In the genomic region with DNA sequence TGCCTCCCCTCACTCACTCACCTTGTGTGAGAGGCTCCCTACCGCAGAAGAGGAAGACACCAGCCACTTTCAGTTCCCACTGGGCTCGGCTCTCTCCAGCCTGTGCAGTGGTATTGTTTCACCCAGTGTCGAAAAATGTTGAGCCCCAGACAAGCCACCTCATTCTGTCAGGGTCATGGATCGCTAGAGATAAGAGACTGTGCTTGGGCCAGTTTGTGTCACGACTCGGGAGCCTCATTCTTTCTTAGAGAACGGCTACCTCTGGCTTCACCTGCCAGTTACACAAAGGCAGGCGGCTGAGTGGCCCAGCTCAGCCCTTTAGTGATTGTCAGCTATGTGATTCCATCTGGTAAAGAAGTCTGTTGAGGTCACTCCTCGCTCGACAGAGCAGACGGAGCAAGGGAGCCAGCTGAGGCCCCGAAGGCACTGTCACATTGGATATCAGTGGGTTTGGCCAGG, we compare ENCODE assay signal across 10 mouse cellular contexts. TPM values are rescaled to one million over a fixed set of nuclear protein-coding genes. Genes with fewer than 3 reads are reported as not detected.
DNase-seq lines count a peak whose midpoint lies in the region; ATAC-seq and TF ChIP-seq lines count a peak whose summit lies in the region.
"Had no signal": no experiment of that assay in that cellular context is flagged by ENCODE, and none has a peak within 500 bp of the region (broad histone marks: within the 10 kb centered on the region; RNA-seq: fewer than 3 reads in every experiment).

No protein-coding gene starts in this region.

- 49% methylated on average over 12 of the region's 12 CpGs for WGBS in kidney, postnatal 0 days
- 42% methylated on average over 12 of the region's 12 CpGs for WGBS in kidney, adult 2 months
- WGBS in forebrain, embryonic 15.5 days: 42% methylated on average over 12 of the region's 12 CpGs
- WGBS in liver, embryonic 16.5 days (ENCODE audit: insufficient replicate concordance): 17% methylated on average over 12 of the region's 12 CpGs

- DNase-seq in kidney, postnatal 0 days (ENCODE audit: low spot score): no peak
- no peak for DNase-seq in kidney, adult 2 months
- DNase-seq in spleen, postnatal 10 days (ENCODE audit: low spot score in 2 of 2): peak; percentile 50 to 67
- no peak for DNase-seq in kidney, adult 18-20 months
- DNase-seq in thymus, postnatal 0 days (ENCODE audit: low spot score): no peak
- no peak for DNase-seq in thymus, postnatal 25 days
- DNase-seq: kidney, postnatal 4 days had no signal

- no peak overlapping the region for H3K9ac ChIP-seq in kidney, postnatal 0 days (ENCODE audit: low read depth, low read length)
- H3K9ac ChIP-seq in forebrain, embryonic 15.5 days (replicated peaks): no peak overlapping the region
- H3K9ac ChIP-seq in liver, embryonic 16.5 days (ENCODE audit: low read depth, low read length): peak overlapping the region; percentile 64
- H3K9ac ChIP-seq: embryonic facial prominence, embryonic 15.5 days had no signal

- no peaks in the 10 kb centered on the region for H3K27me3 ChIP-seq in kidney, postnatal 0 days (ENCODE audit: insufficient read depth, low read length)
- H3K27me3 ChIP-seq in kidney, adult 2 months (replicated peaks; ENCODE audit: control insufficient read depth, insufficient read depth, low read length): no peaks in the 10 kb centered on the region
- no peaks in the 10 kb centered on the region for H3K27me3 ChIP-seq in forebrain, embryonic 15.5 days
- no peaks in the 10 kb centered on the region for H3K27me3 ChIP-seq in liver, embryonic 16.5 days (ENCODE audit: control insufficient read depth, insufficient read depth, low read depth, low read length)
- H3K27me3 ChIP-seq: embryonic facial prominence, embryonic 15.5 days had no signal

- no peak for ATAC-seq in kidney, postnatal 0 days (replicated peaks; ENCODE audit: low FRiP score, low read depth)
- ATAC-seq in forebrain, embryonic 15.5 days (replicated peaks): no peak
- ATAC-seq in liver, embryonic 16.5 days (ENCODE audit: low read depth): no peak

- TF ChIP-seq CTCF in kidney, postnatal 0 days (IDR thresholded peaks at IDR 0.05; ENCODE audit: low read depth): no peak
- no peak for TF ChIP-seq CTCF in kidney, adult 2 months (conservative IDR thresholded peaks at IDR 0.05; ENCODE audit: insufficient read depth, insufficient read length, low read depth, low read length)

- H3K4me1 ChIP-seq in kidney, postnatal 0 days (replicated peaks; ENCODE audit: insufficient read depth, low read length): peaks cover 34% of the 10 kb centered on the region
- peaks cover 67% of the 10 kb centered on the region for H3K4me1 ChIP-seq in kidney, adult 2 months (ENCODE audit: control insufficient read depth, insufficient read depth, low read length)
- peaks cover 78% of the 10 kb centered on the region for H3K4me1 ChIP-seq in forebrain, embryonic 15.5 days
- peaks cover 94% of the 10 kb centered on the region for H3K4me1 ChIP-seq in liver, embryonic 16.5 days (ENCODE audit: control insufficient read depth, low read depth, low read length)

- no peak overlapping the region for H3K4me3 ChIP-seq in kidney, postnatal 0 days (replicated peaks; ENCODE audit: low read depth, low read length)
- H3K4me3 ChIP-seq in kidney, adult 2 months (ENCODE audit: insufficient read depth, low read depth, low read length): no peak overlapping the region
- no peak overlapping the region for H3K4me3 ChIP-seq in forebrain, embryonic 15.5 days
- H3K4me3 ChIP-seq in liver, embryonic 16.5 days (ENCODE audit: low read depth, low read length): peak overlapping the region; percentile 42
- H3K4me3 ChIP-seq: embryonic facial prominence, embryonic 15.5 days had no signal

- no peak overlapping the region for H3K4me2 ChIP-seq in kidney, postnatal 0 days (ENCODE audit: low read length)
- H3K4me2 ChIP-seq in forebrain, embryonic 15.5 days (replicated peaks): no peak overlapping the region
- peak overlapping the region; percentile 51 for H3K4me2 ChIP-seq in liver, embryonic 16.5 days (ENCODE audit: low read depth, low read length)
- H3K4me2 ChIP-seq: embryonic facial prominence, embryonic 15.5 days had no signal

- no peaks in the 10 kb centered on the region for H3K9me3 ChIP-seq in kidney, postnatal 0 days (replicated peaks; ENCODE audit: low read length)
- H3K9me3 ChIP-seq in forebrain, embryonic 15.5 days: no peaks in the 10 kb centered on the region
- H3K9me3 ChIP-seq in liver, embryonic 16.5 days (replicated peaks; ENCODE audit: control insufficient read depth, low read length): no peaks in the 10 kb centered on the region
- H3K9me3 ChIP-seq: embryonic facial prominence, embryonic 15.5 days had no signal

- 0 out of 2 replicates have a peak overlapping the region, but pooled peaks have one; percentile 25 for H3K27ac ChIP-seq in kidney, postnatal 0 days
- H3K27ac ChIP-seq in kidney, adult 2 months (ENCODE audit: insufficient read depth, low read depth, low read length): no peak overlapping the region
- peak overlapping the region; percentile 68; the same call in 1 of the 2 replicates for H3K27ac ChIP-seq in forebrain, embryonic 15.5 days (replicated peaks)
- H3K27ac ChIP-seq in liver, embryonic 16.5 days (ENCODE audit: low read length): peak overlapping the region; percentile 84

- no peak for TF ChIP-seq POLR2A in kidney, adult 2 months (IDR thresholded peaks at IDR 0.05; ENCODE audit: low read depth, low read length)

- H3K36me3 ChIP-seq in kidney, postnatal 0 days (ENCODE audit: insufficient read depth, low read length): no peaks in the 10 kb centered on the region
- no peaks in the 10 kb centered on the region for H3K36me3 ChIP-seq in kidney, adult 2 months (ENCODE audit: control insufficient read depth, insufficient read depth, low read length)
- H3K36me3 ChIP-seq in forebrain, embryonic 15.5 days: no peaks in the 10 kb centered on the region
- H3K36me3 ChIP-seq in liver, embryonic 16.5 days (ENCODE audit: control insufficient read depth, insufficient read depth): peaks cover 10% of the 10 kb centered on the region; the same call in 1 of the 2 replicates

RNA-seq across cellular contexts. Expression of a gene that starts 17.0 kb away (rescaled TPM):
- polyA plus RNA-seq in kidney, postnatal 0 days (2015; fragmentation: Nextera tagmentation; extraction: Ambion mirVana): 20.7 and 21.2 TPM in 2 replicates
- 24.4 and 26.3 TPM in 2 replicates for polyA plus RNA-seq in kidney, adult 2 months (2012; rRNA removed)
- 22.7 and 24.7 TPM in 2 replicates for polyA plus RNA-seq in forebrain, embryonic 15.5 days (2015; fragmentation: Nextera tagmentation; extraction: Ambion mirVana)
- 13.4 and 14.4 TPM in 2 replicates for polyA plus RNA-seq in liver, embryonic 16.5 days (2015; fragmentation: Nextera tagmentation; extraction: Ambion mirVana)
- 16.8 and 20.9 TPM in 2 replicates for polyA plus RNA-seq in thymus, postnatal 0 days (2015; fragmentation: Nextera tagmentation; extraction: Ambion mirVana)

RNA-seq across cellular contexts. Expression of a gene that starts 28.9 kb away (rescaled TPM):
- 165 and 188 TPM in 2 replicates for polyA plus RNA-seq in kidney, postnatal 0 days (2015; fragmentation: Nextera tagmentation; extraction: Ambion mirVana)
- 333 and 344 TPM in 2 replicates for polyA plus RNA-seq in kidney, adult 2 months (2012; rRNA removed)
- polyA plus RNA-seq in forebrain, embryonic 15.5 days (2015; fragmentation: Nextera tagmentation; extraction: Ambion mirVana): 31.6 and 32.7 TPM in 2 replicates
- polyA plus RNA-seq in liver, embryonic 16.5 days (2015; fragmentation: Nextera tagmentation; extraction: Ambion mirVana): 76.4 and 77.0 TPM in 2 replicates
- 186 and 189 TPM in 2 replicates for polyA plus RNA-seq in thymus, postnatal 0 days (2015; fragmentation: Nextera tagmentation; extraction: Ambion mirVana)

RNA-seq across cellular contexts. Expression of a gene that starts 29.0 kb away (rescaled TPM):
- polyA plus RNA-seq in kidney, postnatal 0 days (2015; fragmentation: Nextera tagmentation; extraction: Ambion mirVana): 2.1 and 2.9 TPM in 2 replicates
- 2.4 and 2.6 TPM in 2 replicates for polyA plus RNA-seq in kidney, adult 2 months (2012; rRNA removed)
- polyA plus RNA-seq in forebrain, embryonic 15.5 days (2015; fragmentation: Nextera tagmentation; extraction: Ambion mirVana): 3.6 and 3.9 TPM in 2 replicates
- polyA plus RNA-seq in liver, embryonic 16.5 days (2015; fragmentation: Nextera tagmentation; extraction: Ambion mirVana): 1.5 and 1.7 TPM in 2 replicates
- polyA plus RNA-seq in thymus, postnatal 0 days (2015; fragmentation: Nextera tagmentation; extraction: Ambion mirVana): 2.7 and 3.4 TPM in 2 replicates

RNA-seq across cellular contexts. Expression of a gene that starts 42.5 kb away (rescaled TPM):
- polyA plus RNA-seq in kidney, postnatal 0 days (2015; fragmentation: Nextera tagmentation; extraction: Ambion mirVana): 1.0 and 1.1 TPM in 2 replicates
- polyA plus RNA-seq in kidney, adult 2 months (2012; rRNA removed): 1.4 and 1.7 TPM in 2 replicates
- 1.0 and 1.1 TPM in 2 replicates for polyA plus RNA-seq in forebrain, embryonic 15.5 days (2015; fragmentation: Nextera tagmentation; extraction: Ambion mirVana)
- 0.16 and 0.42 TPM in 2 replicates for polyA plus RNA-seq in liver, embryonic 16.5 days (2015; fragmentation: Nextera tagmentation; extraction: Ambion mirVana)
- 0.44 and 0.70 TPM in 2 replicates for polyA plus RNA-seq in thymus, postnatal 0 days (2015; fragmentation: Nextera tagmentation; extraction: Ambion mirVana)

RNA-seq across cellular contexts. Expression of a gene that starts 57.3 kb away (rescaled TPM):
- polyA plus RNA-seq in kidney, postnatal 0 days (2015; fragmentation: Nextera tagmentation; extraction: Ambion mirVana): 48.9 and 50.6 TPM in 2 replicates
- polyA plus RNA-seq in kidney, adult 2 months (2012; rRNA removed): 21.6 TPM in 2 replicates
- 67.7 and 67.9 TPM in 2 replicates for polyA plus RNA-seq in forebrain, embryonic 15.5 days (2015; fragmentation: Nextera tagmentation; extraction: Ambion mirVana)
- polyA plus RNA-seq in liver, embryonic 16.5 days (2015; fragmentation: Nextera tagmentation; extraction: Ambion mirVana): 26.3 and 27.7 TPM in 2 replicates
- 65.6 and 65.8 TPM in 2 replicates for polyA plus RNA-seq in thymus, postnatal 0 days (2015; fragmentation: Nextera tagmentation; extraction: Ambion mirVana)

Comparison
In these comparisons a context has a peak if more than half of its experiments do, and no peak if none do; other contexts are left out.
1. DNase-seq: peak in spleen, postnatal 10 days (2 of 2); none in kidney, postnatal 0 days (single experiment), kidney, adult 2 months (single experiment), kidney, adult 18-20 months (single experiment), thymus, postnatal 0 days (single experiment) and thymus, postnatal 25 days (single experiment).